Mouse (Mus musculus) bone marrow, adult 2 months (tissue): Measurements from ENCODE around the gene Rnd1. TPM values are rescaled to one million over a fixed set of nuclear protein-coding genes. Genes with fewer than 3 reads are reported as not detected.
A peak's percentile ranks its signal among the peaks of the same experiment; 100 is the strongest.

Experiments used
- H3K27ac ChIP-seq: fragments of 200-500 bp; 2 replicates; pipeline ENCODE4 v1.5.1; 2012; ENCODE audit warnings: low read depth, mild to moderate bottlenecking, control low read depth, inconsistent platforms, low read length; ENCODE audit not compliant: control insufficient read depth, poor library complexity, insufficient read depth
- H3K4me1 ChIP-seq: fragments of 200-500 bp; 2 replicates; pipeline ENCODE4 v1.6.1; 2011; ENCODE audit warnings: low read length; ENCODE audit not compliant: control insufficient read depth, insufficient read depth
- H3K4me3 ChIP-seq: fragments of 200-500 bp; replicated peaks from 2 replicates; pipeline ENCODE3; 2011; ENCODE audit warnings: mild to moderate bottlenecking, low read depth, low read length, control low read depth; ENCODE audit not compliant: control insufficient read depth
- CTCF ChIP-seq: fragments of 200-500 bp; IDR thresholded peaks from 2 replicates; pipeline ENCODE4 v1.5.1; 2011; ENCODE audit warnings: low read length, control low read depth; ENCODE audit not compliant: control insufficient read depth, insufficient read depth
- POLR2A ChIP-seq: fragments of 200-500 bp; IDR thresholded peaks from 2 replicates; pipeline ENCODE4 v1.6.1; 2011; ENCODE audit warnings: low read depth, mild to moderate bottlenecking, control low read depth, low read length, borderline replicate concordance; ENCODE audit not compliant: control insufficient read depth
- WGBS: fragments of 180-500 bp; shearing (Covaris S2); methylation state at CpG from one replicate; pipeline ENCODE4 v1.1.7; 2018; 5-methylcytosine and 5-hydroxymethylcytosine counted together
- polyA plus RNA-seq: library from polyadenylated mRNA; stranded (reverse); fragments of >200 nt; gene quantifications from 2 replicates; pipeline ENCODE4 v1.2.4, GENCODE M21; 2011; ENCODE audit warnings: low replicate concordance; ENCODE audit not compliant: missing spikeins, insufficient read depth, insufficient read length

Gene Rnd1
- polyA plus RNA-seq, 1 experiment = 2.3 TPM

GRCm38 (mm10) chr15:98674284-98674993 is 2.8 kb downstream of the Rnd1 start:
- no peak overlapping the region for H3K27ac ChIP-seq
- 31% methylated on average over 7 of the region's 7 CpGs for WGBS
- H3K4me3 ChIP-seq = no peak overlapping the region
- H3K4me1 ChIP-seq = peaks cover 3% of the 10 kb centered on the region; the same call in 1 of the 2 replicates
- TF ChIP-seq CTCF (no peak), POLR2A (no peak)

GRCm38 (mm10) chr15:98673732-98674131 is 3.5 kb downstream of the Rnd1 start:
- 87% methylated on average over 7 of the region's 7 CpGs for WGBS
- H3K4me3 ChIP-seq = no peak overlapping the region
- TF ChIP-seq CTCF (no peak), POLR2A (no peak)
- no peak overlapping the region for H3K27ac ChIP-seq
- peaks cover 3% of the 10 kb centered on the region; the same call in 1 of the 2 replicates for H3K4me1 ChIP-seq

- H3K27ac ChIP-seq = no peak overlapping the region
- 47% methylated on average over 4 of the region's 4 CpGs for WGBS
- TF ChIP-seq CTCF (no peak), POLR2A (no peak)
- no peak overlapping the region for H3K4me3 ChIP-seq
- H3K4me1 ChIP-seq = peaks cover 3% of the 10 kb centered on the region; the same call in 1 of the 2 replicates
Observed at GRCm38 (mm10) chr15:98672592-98672991, 4.7 kb downstream of the Rnd1 start.

- 64% methylated on average over 11 of the region's 11 CpGs for WGBS
- H3K27ac ChIP-seq = no peak overlapping the region
- TF ChIP-seq CTCF (peak; percentile 20; the same call in 1 of the 2 replicates), POLR2A (no peak)
Observed at GRCm38 (mm10) chr15:98664042-98664907, 13.0 kb downstream of the Rnd1 start.

GRCm38 (mm10) chr15:98662567-98663545 is 14.4 kb downstream of the Rnd1 start, which contains the start of gene Ddx23:
Gene Ddx23, minus strand, starts transcription at chr15:98662894.
- H3K4me1 ChIP-seq = no peaks in the 10 kb centered on the region; the same call in none of the 2 replicates
- 3% methylated on average over 48 of the region's 48 CpGs for WGBS

More at GRCm38 (mm10) chr15:98664042-98664907, 13.0 kb downstream of the Rnd1 start:
- H3K4me1 ChIP-seq = no peaks in the 10 kb centered on the region; the same call in none of the 2 replicates
- H3K4me3 ChIP-seq = no peak overlapping the region

GRCm38 (mm10) chr15:98662198-98662566 is 15.1 kb downstream of the Rnd1 start:
- peak overlapping the region; percentile 89 for H3K27ac ChIP-seq
- under 1% methylated on average over 14 of the region's 14 CpGs for WGBS
- TF ChIP-seq CTCF (no peak), POLR2A (no peak)
- no peaks in the 10 kb centered on the region; the same call in none of the 2 replicates for H3K4me1 ChIP-seq
- H3K4me3 ChIP-seq = peak overlapping the region; percentile 86

More at GRCm38 (mm10) chr15:98662567-98663545, 14.4 kb downstream of the Rnd1 start, which contains the start of gene Ddx23:
- Histone ChIP-seq H3K4me3 (peak within 1 kb of the TSS; percentile 86), H3K27ac (peak within 1 kb of the TSS; percentile 89)
- peak; percentile 97 for TF ChIP-seq POLR2A
- TF ChIP-seq CTCF = peak; percentile 19; the same call in 1 of the 2 replicates

GRCm38 (mm10) chr15:98656982-98657751 is 20.1 kb downstream of the Rnd1 start:
- Histone ChIP-seq H3K4me3 (no peak overlapping the region), H3K27ac (no peak overlapping the region), H3K4me1 (no peaks in the 10 kb centered on the region; the same call in 1 of the 2 replicates)
- peak; percentile 23; the same call in 1 of the 2 replicates for TF ChIP-seq CTCF
- TF ChIP-seq POLR2A = no peak
- WGBS = 90% methylated on average over 15 of the region's 15 CpGs
